Mouse (Mus musculus): ENCODE measurements around the gene Lingo2. TPM values are rescaled to one million over a fixed set of nuclear protein-coding genes. Genes with fewer than 3 reads are reported as not detected.

Lingo2 gene
- not detected in 2 replicates for polyA plus RNA-seq (2012; rRNA removed)

GRCm38 (mm10) chr4:36951150-36951954 is at the start of gene Lingo2:
Gene Lingo2, minus strand, starts transcription at chr4:36951747.

